Mouse (Mus musculus): ENCODE measurements around the gene Slc8a2. TPM values are rescaled to one million over a fixed set of nuclear protein-coding genes. Genes with fewer than 3 reads are reported as not detected.

The Slc8a2 gene
- polyA plus RNA-seq, 1 experiment from 2014 or later: 0.07 TPM

- peaks cover 10% of the 10 kb centered on the region for H3K27me3 ChIP-seq (replicated peaks; ENCODE audit: control insufficient read depth, insufficient read depth, low read length)
- no peaks in the 10 kb centered on the region for H3K36me3 ChIP-seq (ENCODE audit: control insufficient read depth, insufficient read depth, low read length)
- H3K9ac ChIP-seq (ENCODE audit: low read depth, low read length): no peak overlapping the region
- WGBS: 58% methylated on average over 9 of the region's 9 CpGs
- H3K4me1 ChIP-seq (replicated peaks; ENCODE audit: control insufficient read depth, insufficient read depth, low read length): no peaks in the 10 kb centered on the region
- no peak overlapping the region for H3K4me2 ChIP-seq
- DNase-seq (ENCODE audit: low spot score): no peak
- no peak overlapping the region for H3K4me3 ChIP-seq (ENCODE audit: low read depth, low read length)
- H3K27ac ChIP-seq (ENCODE audit: low read depth, low read length): no peak overlapping the region
- ATAC-seq (replicated peaks; ENCODE audit: low FRiP score): no peak
- H3K9me3 ChIP-seq (ENCODE audit: control insufficient read depth, low read length): no peaks in the 10 kb centered on the region
Measured at GRCm38 (mm10) chr7:16150191-16151145, 20.8 kb downstream of the Slc8a2 start.

- WGBS: 18% methylated on average over 10 of the region's 10 CpGs
Measured at GRCm38 (mm10) chr7:16153522-16153921, 23.9 kb downstream of the Slc8a2 start.

GRCm38 (mm10) chr7:16155132-16155872 is 25.7 kb downstream of the Slc8a2 start:
- no peak for DNase-seq (ENCODE audit: low spot score)
- H3K4me3 ChIP-seq (ENCODE audit: low read depth, low read length): no peak overlapping the region
- WGBS: 65% methylated on average over 9 of the region's 9 CpGs
- H3K36me3 ChIP-seq (ENCODE audit: control insufficient read depth, insufficient read depth, low read length): no peaks in the 10 kb centered on the region
- H3K4me1 ChIP-seq (replicated peaks; ENCODE audit: control insufficient read depth, insufficient read depth, low read length): no peaks in the 10 kb centered on the region
- no peak overlapping the region for H3K27ac ChIP-seq (ENCODE audit: low read depth, low read length)
- H3K9ac ChIP-seq (ENCODE audit: low read depth, low read length): no peak overlapping the region
- H3K9me3 ChIP-seq (ENCODE audit: control insufficient read depth, low read length): no peaks in the 10 kb centered on the region
- no peak overlapping the region for H3K4me2 ChIP-seq
- no peak for ATAC-seq (replicated peaks; ENCODE audit: low FRiP score)
- H3K27me3 ChIP-seq (replicated peaks; ENCODE audit: control insufficient read depth, insufficient read depth, low read length): peaks cover 26% of the 10 kb centered on the region

More at GRCm38 (mm10) chr7:16153522-16153921, 23.9 kb downstream of the Slc8a2 start:
- Histone ChIP-seq H3K27ac (ENCODE audit: low read depth, low read length) (no peak overlapping the region), H3K27me3 (replicated peaks; ENCODE audit: control insufficient read depth, insufficient read depth, low read length) (peaks cover 11% of the 10 kb centered on the region), H3K9ac (ENCODE audit: low read depth, low read length) (no peak overlapping the region), H3K9me3 (ENCODE audit: control insufficient read depth, low read length) (no peaks in the 10 kb centered on the region), H3K4me2 (no peak overlapping the region), H3K36me3 (ENCODE audit: control insufficient read depth, insufficient read depth, low read length) (no peaks in the 10 kb centered on the region), H3K4me3 (ENCODE audit: low read depth, low read length) (no peak overlapping the region), H3K4me1 (replicated peaks; ENCODE audit: control insufficient read depth, insufficient read depth, low read length) (no peaks in the 10 kb centered on the region)
- ATAC-seq (replicated peaks; ENCODE audit: low FRiP score): no peak; the same call in 1 of the 2 replicates
- no peak for DNase-seq (ENCODE audit: low spot score)

- no peak for DNase-seq (ENCODE audit: low spot score)
- Histone ChIP-seq H3K9ac (ENCODE audit: low read depth, low read length) (no peak overlapping the region), H3K4me3 (ENCODE audit: low read depth, low read length) (no peak overlapping the region), H3K36me3 (ENCODE audit: control insufficient read depth, insufficient read depth, low read length) (no peaks in the 10 kb centered on the region), H3K9me3 (ENCODE audit: control insufficient read depth, low read length) (no peaks in the 10 kb centered on the region), H3K4me2 (no peak overlapping the region), H3K27ac (ENCODE audit: low read depth, low read length) (no peak overlapping the region), H3K4me1 (replicated peaks; ENCODE audit: control insufficient read depth, insufficient read depth, low read length) (no peaks in the 10 kb centered on the region), H3K27me3 (replicated peaks; ENCODE audit: control insufficient read depth, insufficient read depth, low read length) (peaks cover 26% of the 10 kb centered on the region)
- 54% methylated on average over 8 of the region's 8 CpGs for WGBS
- ATAC-seq (replicated peaks; ENCODE audit: low FRiP score): no peak
Measured at GRCm38 (mm10) chr7:16156105-16156714, 26.6 kb downstream of the Slc8a2 start.

- WGBS: 10% methylated on average over 39 of the region's 39 CpGs
Measured at GRCm38 (mm10) chr7:16158735-16159134, 29.1 kb downstream of the Slc8a2 start.

GRCm38 (mm10) chr7:16160702-16161101 is 31.1 kb downstream of the Slc8a2 start:
- no peak overlapping the region for H3K27ac ChIP-seq (ENCODE audit: low read depth, low read length)
- H3K4me3 ChIP-seq (ENCODE audit: low read depth, low read length): no peak overlapping the region
- H3K4me1 ChIP-seq (replicated peaks; ENCODE audit: control insufficient read depth, insufficient read depth, low read length): no peaks in the 10 kb centered on the region
- 62% methylated on average over 3 of the region's 3 CpGs for WGBS
- no peak overlapping the region for H3K9ac ChIP-seq (ENCODE audit: low read depth, low read length)
- H3K36me3 ChIP-seq (ENCODE audit: control insufficient read depth, insufficient read depth, low read length): no peaks in the 10 kb centered on the region
- H3K4me2 ChIP-seq: no peak overlapping the region
- H3K27me3 ChIP-seq (replicated peaks; ENCODE audit: control insufficient read depth, insufficient read depth, low read length): peaks cover 26% of the 10 kb centered on the region
- H3K9me3 ChIP-seq (ENCODE audit: control insufficient read depth, low read length): no peaks in the 10 kb centered on the region
- ATAC-seq (replicated peaks; ENCODE audit: low FRiP score) (no peak), DNase-seq (ENCODE audit: low spot score) (no peak)

More at GRCm38 (mm10) chr7:16158735-16159134, 29.1 kb downstream of the Slc8a2 start:
- Histone ChIP-seq H3K4me1 (replicated peaks; ENCODE audit: control insufficient read depth, insufficient read depth, low read length) (no peaks in the 10 kb centered on the region), H3K27ac (ENCODE audit: low read depth, low read length) (no peak overlapping the region), H3K9me3 (ENCODE audit: control insufficient read depth, low read length) (no peaks in the 10 kb centered on the region), H3K27me3 (replicated peaks; ENCODE audit: control insufficient read depth, insufficient read depth, low read length) (peaks cover 26% of the 10 kb centered on the region), H3K36me3 (ENCODE audit: control insufficient read depth, insufficient read depth, low read length) (no peaks in the 10 kb centered on the region), H3K4me2 (peak overlapping the region; percentile 34; the same call in 1 of the 2 replicates), H3K9ac (ENCODE audit: low read depth, low read length) (no peak overlapping the region), H3K4me3 (ENCODE audit: low read depth, low read length) (no peak overlapping the region)
- DNase-seq (ENCODE audit: low spot score) (no peak), ATAC-seq (replicated peaks; ENCODE audit: low FRiP score) (no peak)

- 82% methylated on average over 9 of the region's 9 CpGs for WGBS
- no peak for ATAC-seq (replicated peaks; ENCODE audit: low FRiP score)
Measured at GRCm38 (mm10) chr7:16161302-16161701, 31.7 kb downstream of the Slc8a2 start.

GRCm38 (mm10) chr7:16162036-16162435 is 32.4 kb downstream of the Slc8a2 start:
- no peak overlapping the region for H3K4me3 ChIP-seq (ENCODE audit: low read depth, low read length)
- DNase-seq (ENCODE audit: low spot score): no peak
- no peaks in the 10 kb centered on the region for H3K4me1 ChIP-seq (replicated peaks; ENCODE audit: control insufficient read depth, insufficient read depth, low read length)
- no peak overlapping the region for H3K4me2 ChIP-seq
- no peak for ATAC-seq (replicated peaks; ENCODE audit: low FRiP score)
- no peak overlapping the region for H3K9ac ChIP-seq (ENCODE audit: low read depth, low read length)
- 73% methylated on average over 7 of the region's 7 CpGs for WGBS
- H3K9me3 ChIP-seq (ENCODE audit: control insufficient read depth, low read length): no peaks in the 10 kb centered on the region
- no peak overlapping the region for H3K27ac ChIP-seq (ENCODE audit: low read depth, low read length)
- no peaks in the 10 kb centered on the region for H3K36me3 ChIP-seq (ENCODE audit: control insufficient read depth, insufficient read depth, low read length)
- H3K27me3 ChIP-seq (replicated peaks; ENCODE audit: control insufficient read depth, insufficient read depth, low read length): peaks cover 26% of the 10 kb centered on the region

More at GRCm38 (mm10) chr7:16161302-16161701, 31.7 kb downstream of the Slc8a2 start:
- Histone ChIP-seq H3K4me3 (ENCODE audit: low read depth, low read length) (no peak overlapping the region), H3K27me3 (replicated peaks; ENCODE audit: control insufficient read depth, insufficient read depth, low read length) (peaks cover 26% of the 10 kb centered on the region), H3K36me3 (ENCODE audit: control insufficient read depth, insufficient read depth, low read length) (no peaks in the 10 kb centered on the region), H3K9me3 (ENCODE audit: control insufficient read depth, low read length) (no peaks in the 10 kb centered on the region), H3K27ac (ENCODE audit: low read depth, low read length) (no peak overlapping the region), H3K9ac (ENCODE audit: low read depth, low read length) (no peak overlapping the region), H3K4me1 (replicated peaks; ENCODE audit: control insufficient read depth, insufficient read depth, low read length) (no peaks in the 10 kb centered on the region), H3K4me2 (no peak overlapping the region)
- no peak for DNase-seq (ENCODE audit: low spot score)
